Mouse (Mus musculus): ENCODE measurements around the gene Tymp.

Tymp gene

GRCm38 (mm10) chr15:89326441-89326840, 50.4 kb downstream of the Tymp start:
- no peak for DNase-seq (ENCODE audit: low spot score)

- DNase-seq (ENCODE audit: low spot score) = no peak
Observed at GRCm38 (mm10) chr15:89323656-89324055, 53.2 kb downstream of the Tymp start.

DNA sequence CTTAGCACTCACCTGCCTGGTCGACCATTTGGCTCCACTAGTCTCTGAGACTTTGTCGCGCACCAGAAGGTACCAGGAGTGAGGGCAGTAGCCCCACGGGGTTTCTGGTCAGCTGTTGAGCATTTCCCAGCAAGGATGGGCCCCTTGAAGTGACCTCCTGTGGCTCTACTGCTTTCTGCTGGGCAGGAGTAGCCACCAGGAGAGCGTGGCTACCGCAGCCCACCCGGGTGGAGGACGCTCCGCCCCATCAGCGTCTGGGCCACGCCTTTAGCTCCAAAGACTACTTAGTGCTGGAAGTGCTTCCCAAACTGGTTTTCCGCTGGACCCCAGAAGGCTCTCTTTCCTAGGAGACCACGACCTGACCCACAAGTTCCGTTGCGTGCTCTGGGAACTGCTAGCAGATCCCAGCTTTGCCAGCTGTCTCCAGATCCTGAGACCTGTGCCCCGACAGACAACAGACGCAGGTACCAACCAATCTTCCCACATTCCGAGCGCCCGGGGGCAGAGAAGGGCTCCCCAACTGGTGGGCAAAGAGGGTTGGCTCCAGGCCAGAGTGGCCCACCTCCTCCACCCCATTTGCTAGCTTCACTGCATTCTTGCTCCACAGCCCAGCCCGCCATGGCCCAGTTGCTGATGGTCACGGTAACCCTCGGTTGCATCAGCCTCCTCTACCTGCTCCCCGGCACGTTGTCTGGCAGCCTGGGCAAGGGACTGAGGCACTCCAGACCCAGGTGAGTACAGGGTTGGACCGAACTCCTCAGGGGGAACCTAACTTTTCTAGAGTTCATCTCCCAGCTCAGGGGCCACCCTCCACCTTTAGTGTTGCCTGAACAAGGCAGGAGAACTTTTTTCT, 53.9 kb downstream of the Tymp start, which contains the start of gene Adm2:
Gene Adm2 (plus strand): TSS at position 51 of the 853 bp plus-strand sequence.
- DNase-seq (ENCODE audit: low spot score) = no peak
